Comparison of ENCODE assay signal across 34 mouse cellular contexts in the genomic region with DNA sequence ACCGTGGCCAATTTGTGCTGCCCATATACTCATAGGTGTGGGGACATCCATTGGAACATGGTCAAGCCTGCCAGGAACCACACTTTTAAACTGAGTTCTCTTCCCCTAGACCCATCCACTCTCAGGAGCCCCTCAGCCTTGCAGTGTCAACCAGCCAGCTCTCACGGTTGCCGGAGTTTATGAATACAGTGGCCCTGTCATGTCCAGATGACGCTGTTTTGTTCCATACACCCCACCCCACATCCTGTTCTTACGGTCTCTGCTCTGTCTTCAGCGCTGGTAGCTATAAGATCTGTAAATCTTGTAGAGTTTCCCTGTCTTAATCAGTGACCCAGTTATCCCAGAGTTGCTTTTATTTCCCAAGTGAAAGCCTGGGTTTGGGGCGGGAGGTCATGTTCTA. TPM values are rescaled to one million over a fixed set of nuclear protein-coding genes. Genes with fewer than 3 reads are reported as not detected.
"Had no signal": no experiment of that assay in that cellular context is flagged by ENCODE, and none has a peak within 500 bp of the region (broad histone marks: within the 10 kb centered on the region; RNA-seq: fewer than 3 reads in every experiment).

No protein-coding gene starts in this region.

- H3K4me3 ChIP-seq: heart, embryonic 12.5 days; heart, embryonic 13.5 days; heart, embryonic 15.5 days; hindbrain, embryonic 10.5 days; hindbrain, embryonic 12.5 days; hindbrain, embryonic 13.5 days; hindbrain, embryonic 15.5 days; intestine, embryonic 15.5 days; kidney, embryonic 15.5 days; layer of hippocampus, adult 2 months; left cerebral cortex, adult 2 months had no signal

- H3K4me1 ChIP-seq: heart, embryonic 13.5 days; heart, embryonic 15.5 days; hindbrain, embryonic 10.5 days; hindbrain, embryonic 12.5 days; hindbrain, embryonic 13.5 days; hindbrain, embryonic 15.5 days; intestine, embryonic 15.5 days had no signal

- H3K27me3 ChIP-seq: heart, embryonic 12.5 days; heart, embryonic 13.5 days; heart, embryonic 15.5 days; hindbrain, embryonic 15.5 days; intestine, embryonic 15.5 days; kidney, embryonic 15.5 days had no signal

- H3K9me3 ChIP-seq: heart, embryonic 12.5 days; heart, embryonic 13.5 days; heart, embryonic 15.5 days; hindbrain, embryonic 10.5 days; hindbrain, embryonic 12.5 days; hindbrain, embryonic 13.5 days; hindbrain, embryonic 15.5 days; intestine, embryonic 15.5 days; kidney, embryonic 15.5 days had no signal

- DNase-seq: heart, postnatal 10 days; heart, postnatal 14 days; heart, postnatal 36 days; heart, postnatal 4 days; kidney, adult 11 months; kidney, adult 18-20 months; kidney, adult 2 months; kidney, adult 8-10 months; kidney, adult 9 months; kidney, postnatal 10 days; kidney, postnatal 14 days; kidney, postnatal 36 days; kidney, postnatal 4 days; layer of hippocampus, adult 9-11 months; layer of hippocampus, postnatal 36 days had no signal

- H3K27ac ChIP-seq: heart, embryonic 13.5 days; heart, embryonic 15.5 days; hindbrain, embryonic 10.5 days; hindbrain, embryonic 12.5 days; hindbrain, embryonic 13.5 days; hindbrain, embryonic 14.5 days; hindbrain, embryonic 15.5 days; hindbrain, postnatal 0 days; intestine, embryonic 15.5 days; kidney, embryonic 15.5 days; kidney, postnatal 0 days; layer of hippocampus, adult 2 months; left cerebral cortex, adult 2 months had no signal

- H3K36me3 ChIP-seq: hindbrain, embryonic 15.5 days had no signal

- ATAC-seq: hindbrain, embryonic 16.5 days; hindbrain, postnatal 0 days; inflammation-experienced regulatory T-cells, adult 6 months; intestine, embryonic 15.5 days; intestine, embryonic 16.5 days; intestine, postnatal 0 days had no signal

- H3K4me2 ChIP-seq: heart, embryonic 12.5 days; heart, embryonic 13.5 days; heart, embryonic 15.5 days; hindbrain, embryonic 12.5 days; hindbrain, embryonic 13.5 days; hindbrain, embryonic 14.5 days; hindbrain, embryonic 15.5 days; intestine, embryonic 15.5 days; kidney, embryonic 15.5 days had no signal

- H3K9ac ChIP-seq: heart, embryonic 12.5 days; heart, embryonic 13.5 days; heart, embryonic 15.5 days; hindbrain, embryonic 12.5 days; hindbrain, embryonic 13.5 days; hindbrain, embryonic 14.5 days; hindbrain, embryonic 15.5 days; intestine, embryonic 15.5 days; kidney, embryonic 15.5 days had no signal

RNA-seq across cellular contexts. Expression of gene Rassf10, which starts 52.1 kb away (rescaled TPM):
- total RNA-seq: hematopoietic stem cell, adult 5-6 weeks had no signal
- polyA plus RNA-seq: inflammation-experienced regulatory T-cells, adult 6 months had no signal
